Mouse (Mus musculus) hindbrain, embryonic 11.5 days (tissue): ENCODE measurements around the gene Adsl. TPM values are rescaled to one million over a fixed set of nuclear protein-coding genes. Genes with fewer than 3 reads are reported as not detected.
"Not testable (repeated sequence)": the region's sequence is repeated elsewhere in the genome, so short reads cannot be mapped to it uniquely, and the experiment has no call there.

Source experiments
- ATAC-seq: fragments of 200-750 bp; cut with Nextera tagmentation; 2 replicates; pipeline ENCODE4 v1.8.0; 2017; ENCODE audit warnings: mild to moderate bottlenecking, moderate TSS enrichment, moderate library complexity; ENCODE audit not compliant: low FRiP score
- DNase-seq: peaks from one replicate; pipeline ENCODE4 v3.0.0-alpha.2; 2015; ENCODE audit warnings: low spot score
- H3K27ac ChIP-seq: fragments of 300-500 bp; sonication (generic); 2 replicates; pipeline ENCODE4 v1.5.1; 2014; ENCODE audit warnings: mild to moderate bottlenecking, low read depth, low read length
- H3K27me3 ChIP-seq: fragments of 300-500 bp; sonication (generic); 2 replicates; pipeline ENCODE4 v1.6.1; 2014; ENCODE audit warnings: mild to moderate bottlenecking, low read length, moderate library complexity, mixed read lengths; ENCODE audit not compliant: control insufficient read depth, insufficient read depth
- H3K36me3 ChIP-seq: fragments of 300-500 bp; sonication (generic); 2 replicates; pipeline ENCODE4 v1.6.1; 2014; ENCODE audit warnings: mild to moderate bottlenecking, low read length, moderate library complexity, mixed read lengths; ENCODE audit not compliant: control insufficient read depth, insufficient read depth
- H3K4me1 ChIP-seq: fragments of 300-500 bp; sonication (generic); replicated peaks from 2 replicates; pipeline ENCODE4 v1.6.1; 2014; ENCODE audit warnings: low read length, mixed read lengths; ENCODE audit not compliant: control insufficient read depth, insufficient read depth
- H3K4me2 ChIP-seq: fragments of 300-500 bp; sonication (generic); replicated peaks from 2 replicates; pipeline ENCODE4 v1.6.1; 2014; ENCODE audit warnings: mild to moderate bottlenecking, low read depth, low read length
- H3K4me3 ChIP-seq: fragments of 300-500 bp; sonication (generic); 2 replicates; pipeline ENCODE4 v1.5.1; 2014; ENCODE audit warnings: low read depth, low read length
- H3K9ac ChIP-seq: fragments of 300-500 bp; sonication (generic); 2 replicates; pipeline ENCODE4 v1.6.1; 2014; ENCODE audit warnings: low read depth, low read length
- H3K9me3 ChIP-seq: fragments of 300-500 bp; sonication (generic); 2 replicates; pipeline ENCODE4 v1.6.1; 2016; ENCODE audit warnings: low read length; ENCODE audit not compliant: control insufficient read depth
- WGBS: fragments of 180-500 bp; shearing (Covaris S2); extraction: QIAGEN DNeasy Blood & Tissue Kit; methylation state at CpG from one replicate; pipeline ENCODE4 v1.1.7; 2014; 5-methylcytosine and 5-hydroxymethylcytosine counted together
- polyA plus RNA-seq: library from polyadenylated mRNA; unstranded; fragments of >200 nt; fragmentation: Nextera tagmentation; extraction: Ambion mirVana; gene quantifications from 2 replicates; pipeline ENCODE4 v1.2.1, GENCODE M21; 2014

Adsl gene
- polyA plus RNA-seq = 153 and 165 TPM in 2 replicates

GRCm38 (mm10) chr15:80948145-80949135 is at the start of gene Adsl:
Gene Adsl (plus strand): TSS chr15:80948490.
- Histone ChIP-seq H3K9me3 (no peaks in the 10 kb centered on the region), H3K27ac (no peak within 1 kb of the TSS; the same call in none of the 2 replicates), H3K4me2 (peak within 1 kb of the TSS; percentile 54), H3K27me3 (no peaks in the 10 kb centered on the region), H3K36me3 (0 out of 2 replicates have a peak, but pooled peaks cover 3% of the 10 kb centered on the region), H3K4me1 (0 out of 2 replicates have a peak, but pooled peaks cover 2% of the 10 kb centered on the region), H3K4me3 (peak within 1 kb of the TSS; percentile 84), H3K9ac (peak within 1 kb of the TSS; percentile 69)
- DNase-seq (peak; percentile 95), ATAC-seq (peak; percentile 93)
- WGBS = 1% methylated on average over 63 of the region's 63 CpGs

GRCm38 (mm10) chr15:80899806-80900205 is 48.5 kb upstream of the Adsl start:
- no peak overlapping the region for H3K9ac ChIP-seq
- H3K9me3 ChIP-seq = no peaks in the 10 kb centered on the region
- WGBS = 94% methylated on average over 2 of the region's 2 CpGs
- H3K4me1 ChIP-seq = no peaks in the 10 kb centered on the region
- H3K4me2 ChIP-seq = no peak overlapping the region
- no peak overlapping the region for H3K27ac ChIP-seq
- no peaks in the 10 kb centered on the region for H3K27me3 ChIP-seq
- ATAC-seq (no peak), DNase-seq (no peak)
- H3K4me3 ChIP-seq = no peak overlapping the region
- H3K36me3 ChIP-seq = peaks cover 18% of the 10 kb centered on the region

GRCm38 (mm10) chr15:80901806-80902513 is 46.3 kb upstream of the Adsl start:
- no peaks in the 10 kb centered on the region for H3K4me1 ChIP-seq
- no peak for DNase-seq
- WGBS = 95% methylated on average over 6 of the region's 6 CpGs
- no peak overlapping the region for H3K4me3 ChIP-seq
- no peak overlapping the region for H3K27ac ChIP-seq
- H3K4me2 ChIP-seq = no peak overlapping the region
- H3K9me3 ChIP-seq = no peaks in the 10 kb centered on the region
- ATAC-seq = no peak
- H3K27me3 ChIP-seq = no peaks in the 10 kb centered on the region
- peaks cover 8% of the 10 kb centered on the region; the same call in 1 of the 2 replicates for H3K36me3 ChIP-seq
- H3K9ac ChIP-seq = no peak overlapping the region

- 93% methylated on average over 6 of the region's 6 CpGs for WGBS
- not testable (repeated sequence) for H3K4me1 ChIP-seq, H3K27me3 ChIP-seq, H3K4me3 ChIP-seq, H3K27ac ChIP-seq, H3K4me2 ChIP-seq, H3K9ac ChIP-seq, ATAC-seq, H3K9me3 ChIP-seq, H3K36me3 ChIP-seq, DNase-seq
Measured at GRCm38 (mm10) chr15:80904776-80905175, 43.5 kb upstream of the Adsl start.

- H3K9me3 ChIP-seq = no peaks in the 10 kb centered on the region
- DNase-seq (no peak), ATAC-seq (no peak)
- peaks cover 7% of the 10 kb centered on the region; the same call in 1 of the 2 replicates for H3K36me3 ChIP-seq
- no peak overlapping the region for H3K4me3 ChIP-seq
- H3K4me1 ChIP-seq = no peaks in the 10 kb centered on the region
- no peaks in the 10 kb centered on the region for H3K27me3 ChIP-seq
- no peak overlapping the region for H3K27ac ChIP-seq
- no peak overlapping the region for H3K9ac ChIP-seq
- 90% methylated on average over 3 of the region's 3 CpGs for WGBS
- H3K4me2 ChIP-seq = no peak overlapping the region
Measured at GRCm38 (mm10) chr15:80910183-80910582, 38.1 kb upstream of the Adsl start.

GRCm38 (mm10) chr15:80910790-80911531 is 37.3 kb upstream of the Adsl start:
- Histone ChIP-seq H3K4me3 (no peak overlapping the region), H3K27me3 (no peaks in the 10 kb centered on the region), H3K9me3 (no peaks in the 10 kb centered on the region), H3K4me1 (no peaks in the 10 kb centered on the region), H3K36me3 (peaks cover 7% of the 10 kb centered on the region; the same call in 1 of the 2 replicates), H3K9ac (no peak overlapping the region), H3K27ac (no peak overlapping the region), H3K4me2 (no peak overlapping the region)
- ATAC-seq (no peak), DNase-seq (no peak)
- 94% methylated on average over 4 of the region's 4 CpGs for WGBS

- 86% methylated on average over 3 of the region's 3 CpGs for WGBS
- ATAC-seq = no peak
- no peaks in the 10 kb centered on the region for H3K4me1 ChIP-seq
- no peaks in the 10 kb centered on the region for H3K27me3 ChIP-seq
- H3K9ac ChIP-seq = no peak overlapping the region
- H3K4me3 ChIP-seq = no peak overlapping the region
- H3K9me3 ChIP-seq = no peaks in the 10 kb centered on the region
- H3K27ac ChIP-seq = no peak overlapping the region
- DNase-seq = no peak
- peaks cover 7% of the 10 kb centered on the region; the same call in 1 of the 2 replicates for H3K36me3 ChIP-seq
- H3K4me2 ChIP-seq = no peak overlapping the region
Measured at GRCm38 (mm10) chr15:80912175-80912574, 36.1 kb upstream of the Adsl start.

GRCm38 (mm10) chr15:80913803-80914202 is 34.5 kb upstream of the Adsl start:
- no peak overlapping the region for H3K4me2 ChIP-seq
- no peak overlapping the region for H3K4me3 ChIP-seq
- no peak overlapping the region for H3K27ac ChIP-seq
- DNase-seq (no peak), ATAC-seq (no peak)
- no peaks in the 10 kb centered on the region for H3K9me3 ChIP-seq
- 90% methylated on average over 1 of the region's 1 CpGs for WGBS
- no peaks in the 10 kb centered on the region for H3K4me1 ChIP-seq
- no peak overlapping the region for H3K9ac ChIP-seq
- H3K36me3 ChIP-seq = peaks cover 10% of the 10 kb centered on the region; the same call in 1 of the 2 replicates
- H3K27me3 ChIP-seq = no peaks in the 10 kb centered on the region
